ENCODE assay signal across 16 mouse cellular contexts in the genomic region with DNA sequence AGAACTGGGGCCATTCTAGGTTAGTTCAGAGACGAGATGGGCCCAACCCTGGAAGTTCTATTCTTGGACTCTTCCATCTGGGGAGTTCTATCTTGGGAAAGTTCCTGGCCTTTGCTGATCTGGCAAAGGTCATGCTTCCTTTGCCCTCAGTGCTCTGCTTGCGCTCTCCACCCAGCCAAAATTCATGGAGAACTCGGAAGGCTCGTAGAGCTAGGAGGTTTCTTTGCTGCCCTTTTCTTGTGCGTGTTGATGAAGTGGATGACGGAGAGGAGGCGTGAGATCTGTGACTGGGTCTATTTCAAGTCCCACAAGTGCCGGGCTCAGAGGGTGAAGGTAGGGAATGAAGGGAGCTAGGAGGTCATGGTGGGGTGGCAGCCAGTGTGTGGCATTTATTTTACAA.
DNase-seq lines count a peak whose midpoint lies in the region.
"Had no signal": no experiment of that assay in that cellular context is flagged by ENCODE, and none has a peak within 500 bp of the region (broad histone marks: within the 10 kb centered on the region; RNA-seq: fewer than 3 reads in every experiment).

No protein-coding gene starts in this region.

- H3K27ac ChIP-seq in limb, embryonic 10.5 days: no peak overlapping the region
- H3K27ac ChIP-seq: embryonic facial prominence, embryonic 13.5 days; forebrain, embryonic 12.5 days; hindbrain, embryonic 12.5 days had no signal

- intact Hi-C loops in gastrocnemius, postnatal 36 days (cut with DNase I): loop anchor here (5.0 kb wide), 1 partner anchor 187 kb away; no protein-coding TSS in a partner anchor

- no peak overlapping the region for H3K4me3 ChIP-seq in limb, embryonic 10.5 days
- H3K4me3 ChIP-seq: embryonic facial prominence, embryonic 13.5 days; forebrain, embryonic 12.5 days; hindbrain, embryonic 12.5 days had no signal

- DNase-seq in adrenal gland, postnatal 10 days: peak; percentile 12
- DNase-seq in adrenal gland, adult 18-20 months (ENCODE audit: low spot score in 2 of 2): no peak
- DNase-seq in gastrocnemius, postnatal 25 days: peak; percentile 29
- DNase-seq in gastrocnemius, postnatal 36 days: no peak
- peak; percentile 23 for DNase-seq in heart, adult 8-10 months (ENCODE audit: low spot score)
- no peak for DNase-seq in heart, postnatal 4 days
- DNase-seq in limb, embryonic 10.5 days (ENCODE audit: low spot score): no peak
- DNase-seq: adrenal gland, postnatal 25 days; B cell, adult 2 months; cerebellum, adult 18-20 months; cerebellum, adult 9-11 months; cerebellum, postnatal 36 days; kidney, adult 8-10 months had no signal

- peaks cover 12% of the 10 kb centered on the region for H3K4me1 ChIP-seq in limb, embryonic 10.5 days
- H3K4me1 ChIP-seq: forebrain, embryonic 12.5 days; hindbrain, embryonic 12.5 days had no signal

- no peaks in the 10 kb centered on the region for H3K9me3 ChIP-seq in limb, embryonic 10.5 days (replicated peaks)
- H3K9me3 ChIP-seq: forebrain, embryonic 12.5 days; hindbrain, embryonic 12.5 days had no signal

- 82% methylated on average over 8 of the region's 8 CpGs for WGBS in limb, embryonic 10.5 days

- H3K27me3 ChIP-seq in limb, embryonic 10.5 days (ENCODE audit: low read depth, poor library complexity, severe bottlenecking): no peaks in the 10 kb centered on the region
- H3K27me3 ChIP-seq: embryonic facial prominence, embryonic 13.5 days; forebrain, embryonic 12.5 days; hindbrain, embryonic 12.5 days had no signal

- no peaks in the 10 kb centered on the region for H3K36me3 ChIP-seq in limb, embryonic 10.5 days
- H3K36me3 ChIP-seq: embryonic facial prominence, embryonic 13.5 days; forebrain, embryonic 12.5 days; hindbrain, embryonic 12.5 days had no signal

Comparison
In these comparisons a context has a peak if more than half of its experiments do, and no peak if none do; other contexts are left out.
1. DNase-seq: peak in adrenal gland, postnatal 10 days (single experiment), gastrocnemius, postnatal 25 days (single experiment) and heart, adult 8-10 months (single experiment); none in adrenal gland, adult 18-20 months (0 of 2), gastrocnemius, postnatal 36 days (0 of 2), heart, postnatal 4 days (single experiment) and limb, embryonic 10.5 days (single experiment).